8 mouse cellular contexts compared by ENCODE assay signal in the genomic region with DNA sequence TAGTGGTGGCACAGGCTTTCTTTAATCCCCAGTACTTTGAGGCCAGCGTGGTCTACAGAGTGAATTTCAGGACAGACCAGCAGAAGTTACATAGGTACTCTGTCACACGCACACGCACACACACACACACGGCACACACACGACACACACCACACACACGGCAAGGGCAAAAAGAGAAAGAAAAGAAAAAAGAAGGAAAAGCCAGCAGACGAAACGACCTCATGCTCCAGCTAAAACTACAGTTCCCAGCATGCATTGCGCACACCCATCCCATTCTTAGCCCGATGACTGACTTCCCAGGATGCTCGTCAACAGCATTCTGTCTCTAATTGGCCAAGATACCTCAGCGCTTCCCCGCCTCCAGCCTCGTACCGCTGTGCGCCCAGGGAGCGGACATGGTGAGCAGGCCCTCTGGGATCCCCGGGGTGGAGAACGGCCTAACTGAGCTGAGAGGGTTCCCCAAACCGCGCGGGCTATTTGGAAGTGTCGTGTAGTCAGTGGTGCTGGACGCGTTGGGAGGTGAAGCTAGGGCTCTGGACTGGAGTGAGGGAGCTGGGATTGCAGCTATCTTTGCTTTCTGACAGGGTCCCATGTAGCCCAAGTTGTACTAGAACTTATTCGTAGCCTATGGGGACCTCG. TPM values are rescaled to one million over a fixed set of nuclear protein-coding genes. Genes with fewer than 3 reads are reported as not detected.
DNase-seq lines count a peak whose midpoint lies in the region; ATAC-seq and TF ChIP-seq lines count a peak whose summit lies in the region.

Tmem161a (plus strand) TSS at position 314 of the 639 bp plus-strand sequence.

- H3K9me3 ChIP-seq in kidney, embryonic 14.5 days (ENCODE audit: control insufficient read depth, low read length), result no peaks in the 10 kb centered on the region
- H3K9me3 ChIP-seq in limb, embryonic 15.5 days, result no peaks in the 10 kb centered on the region

- peak; percentile 95 for DNase-seq in A20 (ENCODE audit: low read depth, low spot score)
- peak; percentile 95 to 96 for DNase-seq in heart, adult 9 months (ENCODE audit: low spot score in 2 of 2)
- peak; percentile 78 to 83 for DNase-seq in monocyte, adult 2 months (ENCODE audit: low read depth in 1 of 2, low spot score in 2 of 2)
- peak; percentile 90 to 91 for DNase-seq in spleen, postnatal 36 days (ENCODE audit: low spot score in 2 of 2)

- no peak for TF ChIP-seq POLR2A in bone marrow macrophage, adult 2 months (IDR thresholded peaks at IDR 0.05; ENCODE audit: borderline replicate concordance, low read depth, low read length)
- peak; percentile 89 for TF ChIP-seq POLR2A in embryonic fibroblast, embryonic 13.5 days (IDR thresholded peaks at IDR 0.05; ENCODE audit: low read depth, low read length)

- ATAC-seq in kidney, embryonic 14.5 days (ENCODE audit: low FRiP score, low TSS enrichment), result peak; percentile 97
- peak; percentile 92 for ATAC-seq in limb, embryonic 15.5 days (ENCODE audit: insufficient number of reproducible peaks, low FRiP score, low TSS enrichment, low read depth)

- peaks cover 13% of the 10 kb centered on the region for H3K4me1 ChIP-seq in bone marrow macrophage, adult 2 months (ENCODE audit: control insufficient read depth, insufficient read depth, low read length)
- 0 out of 2 replicates have a peak, but pooled peaks cover 3% of the 10 kb centered on the region for H3K4me1 ChIP-seq in embryonic fibroblast, embryonic 13.5 days (ENCODE audit: control insufficient read depth, insufficient read depth, low read length)
- peaks cover 6% of the 10 kb centered on the region; the same call in 1 of the 2 replicates for H3K4me1 ChIP-seq in kidney, embryonic 14.5 days (ENCODE audit: control insufficient read depth, insufficient read depth, low read length)
- H3K4me1 ChIP-seq in limb, embryonic 15.5 days, result peaks cover 24% of the 10 kb centered on the region

- H3K9ac ChIP-seq in kidney, embryonic 14.5 days (ENCODE audit: low read depth, low read length), result peak within 1 kb of the TSS; percentile 80
- H3K9ac ChIP-seq in limb, embryonic 15.5 days, result peak within 1 kb of the TSS; percentile 65

- no peaks in the 10 kb centered on the region; the same call in 1 of the 2 replicates for H3K27me3 ChIP-seq in kidney, embryonic 14.5 days (ENCODE audit: control insufficient read depth, insufficient read depth, low read length)
- H3K27me3 ChIP-seq in limb, embryonic 15.5 days, result no peaks in the 10 kb centered on the region

- H3K4me3 ChIP-seq in bone marrow macrophage, adult 2 months (ENCODE audit: insufficient read depth, low read length), result peak within 1 kb of the TSS; percentile 78
- peak within 1 kb of the TSS; percentile 76 for H3K4me3 ChIP-seq in embryonic fibroblast, embryonic 13.5 days (ENCODE audit: insufficient read depth, low read length)
- peak within 1 kb of the TSS; percentile 67 for H3K4me3 ChIP-seq in kidney, embryonic 14.5 days (ENCODE audit: low read length)
- H3K4me3 ChIP-seq in limb, embryonic 15.5 days, result peak within 1 kb of the TSS; percentile 75

- peak within 1 kb of the TSS; percentile 50 for H3K4me2 ChIP-seq in kidney, embryonic 14.5 days (replicated peaks; ENCODE audit: low read depth, low read length)
- peak within 1 kb of the TSS; percentile 49 for H3K4me2 ChIP-seq in limb, embryonic 15.5 days

- 2% methylated on average over 27 of the region's 27 CpGs for WGBS in kidney, embryonic 14.5 days
- WGBS in limb, embryonic 15.5 days, result 2% methylated on average over 27 of the region's 27 CpGs

- no peak for TF ChIP-seq CTCF in bone marrow macrophage, adult 2 months (IDR thresholded peaks at IDR 0.05; ENCODE audit: low read depth, low read length)
- TF ChIP-seq CTCF in embryonic fibroblast, embryonic 13.5 days (IDR thresholded peaks at IDR 0.05; ENCODE audit: borderline replicate concordance, insufficient read depth, low read length), result no peak

- peaks cover 8% of the 10 kb centered on the region; the same call in 1 of the 2 replicates for H3K36me3 ChIP-seq in kidney, embryonic 14.5 days (ENCODE audit: control insufficient read depth, insufficient read depth, low read length)
- H3K36me3 ChIP-seq in limb, embryonic 15.5 days, result peaks cover 12% of the 10 kb centered on the region

- H3K27ac ChIP-seq in bone marrow macrophage, adult 2 months (ENCODE audit: insufficient read depth, low read depth, low read length), result peak within 1 kb of the TSS; percentile 33; the same call in 1 of the 2 replicates
- H3K27ac ChIP-seq in embryonic fibroblast, embryonic 13.5 days (ENCODE audit: insufficient read depth, low read length), result 0 out of 2 replicates have a peak within 1 kb of the TSS, but pooled peaks have one; percentile 3
- H3K27ac ChIP-seq in kidney, embryonic 14.5 days (ENCODE audit: low read depth, low read length), result 0 out of 2 replicates have a peak within 1 kb of the TSS, but pooled peaks have one; percentile 1
- H3K27ac ChIP-seq in limb, embryonic 15.5 days, result peak within 1 kb of the TSS; percentile 61

RNA-seq across cellular contexts. Expression of gene Tmem161a, which starts in this region (rescaled TPM):
- 27.5 and 28.1 TPM in 2 replicates for polyA plus RNA-seq in bone marrow macrophage, adult 2 months (2012; ENCODE audit: insufficient read depth, insufficient read length, missing spikeins)
- polyA plus RNA-seq in embryonic fibroblast, embryonic 13.5 days (2011; ENCODE audit: insufficient read length, low read depth, missing spikeins), result 66.2 and 84.2 TPM in 2 replicates
- polyA plus RNA-seq in kidney, embryonic 14.5 days (2014; fragmentation: Nextera tagmentation; extraction: Ambion mirVana), result 43.6 and 47.5 TPM in 2 replicates
- polyA plus RNA-seq in limb, embryonic 15.5 days (2015; fragmentation: Nextera tagmentation; extraction: Ambion mirVana), result 64.9 and 74.3 TPM in 2 replicates

Comparison
In these comparisons a context has a peak if more than half of its experiments do, and no peak if none do; other contexts are left out.
1. Peak in every context shown above with its lines: DNase-seq, ATAC-seq, H3K4me3 ChIP-seq and H3K27ac ChIP-seq.
2. H3K27ac ChIP-seq: peak in every context shown above with its lines; median percentile 61 in limb, embryonic 15.5 days; 33 in bone marrow macrophage, adult 2 months; 3 in embryonic fibroblast, embryonic 13.5 days; 1 in kidney, embryonic 14.5 days.